Mouse (Mus musculus) hematopoietic multipotent progenitor cell, adult 10-12 weeks (in vitro differentiated cells): ENCODE measurements around the gene Ehhadh. TPM values are rescaled to one million over a fixed set of nuclear protein-coding genes. Genes with fewer than 3 reads are reported as not detected.

Experiments used
- polyA plus RNA-seq: library from polyadenylated mRNA; stranded (reverse); fragments of >175 nt; gene quantifications from 2 replicates; pipeline ENCODE4 v1.2.3, GENCODE M21; 2012; ENCODE audit warnings: low replicate concordance

The Ehhadh gene
- polyA plus RNA-seq = 0.67 and 1.5 TPM in 2 replicates

DNA sequence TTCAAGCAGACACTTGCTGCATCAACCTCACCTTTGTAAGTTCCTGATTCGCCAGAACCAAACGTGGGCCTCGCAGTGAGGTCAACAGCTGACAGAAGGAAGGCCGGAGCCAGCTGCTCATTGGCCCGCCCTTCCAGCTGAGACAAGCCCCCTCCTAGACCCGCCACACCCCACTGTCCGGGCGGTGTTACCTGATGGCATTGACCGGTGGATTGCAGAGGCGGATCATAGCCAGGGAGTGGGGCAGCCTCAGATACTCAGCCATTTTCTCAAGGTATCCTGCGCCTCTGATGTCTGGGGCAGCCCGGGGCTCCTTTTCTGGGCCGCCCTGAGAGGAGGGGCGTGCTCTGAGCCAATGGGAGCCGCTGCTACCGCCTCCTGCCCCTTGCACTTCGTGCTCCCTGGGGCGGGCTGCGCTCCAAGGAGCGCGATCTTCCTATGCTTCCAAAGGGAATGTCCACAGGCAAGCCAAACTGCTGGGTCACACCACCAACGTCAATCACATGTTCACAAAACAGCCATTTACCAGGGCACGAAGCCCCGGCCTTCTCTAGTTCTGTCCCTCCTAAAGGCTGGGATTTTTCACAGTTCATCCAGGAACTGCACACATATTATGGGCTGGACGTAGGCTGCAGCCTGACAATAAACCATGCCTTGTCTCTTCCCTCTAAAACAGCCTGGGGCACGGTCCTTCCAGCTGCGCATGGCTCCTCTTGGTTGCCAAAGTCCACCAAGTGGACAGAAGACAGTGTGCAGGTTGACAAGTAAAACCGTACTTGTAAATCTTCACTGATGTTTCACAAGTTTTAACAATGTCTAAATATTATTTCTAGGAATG, at the start of gene Ehhadh:
TSS of gene Ehhadh (minus strand) at position 292 of the 838 bp plus-strand sequence.

DNA sequence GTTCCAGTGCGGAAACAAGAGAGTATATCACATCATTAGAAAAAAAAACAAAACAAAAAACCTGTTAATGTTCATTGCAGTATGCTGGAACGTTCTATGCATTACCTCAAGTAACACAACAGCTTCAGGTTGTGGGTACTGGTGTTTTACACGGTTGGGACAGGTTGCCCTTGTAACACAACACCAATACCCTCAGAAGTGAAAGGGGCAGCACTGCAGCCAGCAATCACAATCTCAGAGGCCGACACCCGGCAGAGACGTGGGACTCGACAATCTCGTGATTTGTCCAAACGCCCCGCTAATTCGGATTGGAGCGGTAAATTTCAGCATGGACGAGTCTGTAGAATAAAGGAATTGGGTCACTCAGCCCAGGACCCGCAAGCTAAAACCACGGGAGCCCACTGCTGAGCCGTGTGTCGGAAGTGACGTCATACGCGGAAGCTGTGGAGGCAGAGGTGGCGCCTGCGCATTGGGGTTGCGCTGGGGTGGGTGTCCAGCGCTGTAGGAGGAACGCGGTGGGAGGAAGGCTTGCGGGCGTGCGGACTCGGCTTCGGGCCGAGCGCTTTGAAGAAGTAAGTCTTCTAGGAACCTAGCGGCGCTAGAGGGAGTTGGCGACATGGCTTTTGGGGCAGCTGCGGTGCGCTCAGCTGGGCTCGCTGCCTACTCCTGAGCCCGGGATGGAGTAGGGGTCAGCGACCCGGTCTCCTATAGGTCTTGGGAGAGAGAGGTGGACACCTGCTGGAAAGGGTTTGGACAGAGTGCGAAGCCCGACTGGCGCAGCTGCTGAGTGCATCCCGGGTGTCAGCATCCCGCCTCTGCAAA, 6.5 kb upstream of the Ehhadh start, which contains the start of gene Map3k13:
TSS of gene Map3k13 (plus strand) at position 472 of the 822 bp plus-strand sequence.

Other genes with a start within 250 kb of the Ehhadh start
- 1.00 and 3.1 TPM in 2 replicates for gene 2510009E07Rik, start 93.1 kb downstream of the Ehhadh start, polyA plus RNA-seq
- 0.04 and 0.09 TPM in 2 replicates for gene Map3k13, start 6.5 kb upstream of the Ehhadh start, polyA plus RNA-seq
- gene Tmem41a, start 159.7 kb upstream of the Ehhadh start, polyA plus RNA-seq = 2.3 and 2.5 TPM in 2 replicates
- gene Liph, start 207.9 kb upstream of the Ehhadh start, polyA plus RNA-seq = 0.16 TPM in 1 of 2 replicates, not detected in the other
- gene Senp2, start 221.7 kb upstream of the Ehhadh start, polyA plus RNA-seq = 14.6 and 18.6 TPM in 2 replicates